Mouse (Mus musculus) heart, postnatal 14 days (tissue): Measurements from ENCODE around the gene Rbsn. TPM values are rescaled to one million over a fixed set of nuclear protein-coding genes. Genes with fewer than 3 reads are reported as not detected.

ENCODE experiments used
- DNase-seq, 2 experiments: peaks; one replicate each; pipeline ENCODE4 v3.0.0; 2021 to 2022
- intact Hi-C: fragments of 180-260 bp; cut with DNase I; formaldehyde crosslinking; loops from one replicate; pipeline ENCODE4 v1.15.1; 2025
- total RNA-seq, 2 experiments: library from RNA; stranded (reverse); gene quantifications; 2 replicates each; pipeline ENCODE4 v1.2.3; 2021

Gene Rbsn
- total RNA-seq, 2 experiments from 2014 or later: 13.8 to 14.6 TPM

- no peak for DNase-seq
- intact Hi-C loops: no loop called here
These were observed 30.5 kb downstream of the Rbsn start for GRCm38 (mm10) chr6:92184178-92184577.

- peak; percentile 77 to 84 for DNase-seq
- intact Hi-C loops: no loop called here
These were observed 31.0 kb downstream of the Rbsn start, which contains the start of gene Mrps25 for GRCm38 (mm10) chr6:92183621-92184131. TSS of gene Mrps25 (minus strand) at chr6:92184033.

GRCm38 (mm10) chr6:92176450-92176849 lies 38.3 kb downstream of the Rbsn start:
- no peak for DNase-seq
- intact Hi-C loops: no loop called here

GRCm38 (mm10) chr6:92162724-92163123 lies 52.0 kb downstream of the Rbsn start:
- intact Hi-C loops: loop anchor here (10.0 kb wide), 1 partner anchor 258 kb away; the partner anchor contains the start of gene 4930590J08Rik

GRCm38 (mm10) chr6:92158801-92159200 lies 55.9 kb downstream of the Rbsn start:
- DNase-seq: no peak
- intact Hi-C loops: no loop called here

More at GRCm38 (mm10) chr6:92162724-92163123, 52.0 kb downstream of the Rbsn start:
- DNase-seq: no peak

GRCm38 (mm10) chr6:92153774-92154173 lies 61.0 kb downstream of the Rbsn start:
- no peak for DNase-seq
- intact Hi-C loops: no loop called here

DNA sequence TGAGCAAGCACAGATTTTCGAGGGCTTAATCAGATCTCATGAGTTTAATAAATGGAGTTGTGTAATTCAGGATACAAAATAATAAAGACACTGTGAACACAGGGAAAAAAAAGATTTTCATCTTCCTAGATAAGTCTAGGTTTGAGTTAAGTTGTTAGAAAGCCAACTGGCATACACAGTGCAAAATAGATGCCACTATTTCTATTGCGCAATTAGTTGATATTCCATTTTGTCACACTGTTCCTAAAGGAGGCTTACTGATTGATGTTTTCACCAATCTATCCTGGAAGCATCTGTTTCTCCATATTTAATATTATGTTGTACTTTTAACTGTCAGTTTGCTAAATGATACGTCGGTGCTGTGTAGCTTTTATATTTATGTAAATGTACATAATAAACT lies 68.8 kb downstream of the Rbsn start:
- intact Hi-C loops: no loop called here
- DNase-seq: no peak

Other genes starting within 250 kb of the Rbsn start
- gene Fgd5, start 236.0 kb downstream of the Rbsn start, total RNA-seq: 10 to 100 TPM; 31.9 to 32.4 TPM
- gene Nr2c2, start 123.5 kb downstream of the Rbsn start, total RNA-seq: 10 to 100 TPM; 31.5 to 32.0 TPM
- 10 to 100 TPM; 66.9 to 67.5 TPM for gene Mrps25, start 30.9 kb downstream of the Rbsn start, total RNA-seq
- gene Trh, start 29.7 kb upstream of the Rbsn start, total RNA-seq: not detected